Mouse (Mus musculus): ENCODE measurements at regions not wholly inside any gene's neighbourhood (a gene's known extent, or its start where the extent isn't known, plus 50 kb on each side); places are given as distances from the start of the nearest gene placed in this dataset.

- no peak for DNase-seq (ENCODE audit: low spot score)
Observed at GRCm38 (mm10) chr2:71640251-71640650, 93.7 kb upstream of the Dlx2 start.

- DNase-seq (ENCODE audit: low spot score), result no peak
Observed at GRCm38 (mm10) chr2:71644038-71644470, 97.5 kb upstream of the Dlx2 start.

GRCm38 (mm10) chr2:71647914-71648497 is 97.4 kb upstream of the Itga6 start:
- DNase-seq (ENCODE audit: low spot score), result no peak

GRCm38 (mm10) chr2:71651662-71652061 is 93.8 kb upstream of the Itga6 start:
- DNase-seq (ENCODE audit: low spot score), result no peak

GRCm38 (mm10) chr2:71652261-71652801 is 93.1 kb upstream of the Itga6 start:
- DNase-seq (ENCODE audit: low spot score), result no peak

GRCm38 (mm10) chr2:71654817-71655503 is 90.5 kb upstream of the Itga6 start:
- DNase-seq (ENCODE audit: low spot score), result no peak

GRCm38 (mm10) chr2:71655504-71656390 is 89.7 kb upstream of the Itga6 start:
- DNase-seq (ENCODE audit: low spot score), result no peak

- DNase-seq (ENCODE audit: low spot score), result no peak
Observed at GRCm38 (mm10) chr2:71656611-71657244, 88.7 kb upstream of the Itga6 start.

GRCm38 (mm10) chr2:71661438-71661837 is 84.0 kb upstream of the Itga6 start:
- no peak for DNase-seq (ENCODE audit: low spot score)

- DNase-seq (ENCODE audit: low spot score), result no peak
Observed at GRCm38 (mm10) chr2:71661986-71662385, 83.4 kb upstream of the Itga6 start.

GRCm38 (mm10) chr2:71663453-71663852 is 82.0 kb upstream of the Itga6 start:
- no peak for DNase-seq (ENCODE audit: low spot score)

GRCm38 (mm10) chr2:71666927-71667326 is 78.5 kb upstream of the Itga6 start:
- no peak for DNase-seq (ENCODE audit: low spot score)

- no peak for DNase-seq (ENCODE audit: low spot score)
Observed at GRCm38 (mm10) chr2:71667746-71668145, 77.7 kb upstream of the Itga6 start.

GRCm38 (mm10) chr2:71670228-71670790 is 75.1 kb upstream of the Itga6 start:
- no peak for DNase-seq (ENCODE audit: low spot score)

- DNase-seq (ENCODE audit: low spot score), result no peak
Observed at GRCm38 (mm10) chr2:71670882-71671281, 74.5 kb upstream of the Itga6 start.

GRCm38 (mm10) chr2:71673087-71673920 is 72.1 kb upstream of the Itga6 start:
- no peak for DNase-seq (ENCODE audit: low spot score)

- no peak for DNase-seq (ENCODE audit: low spot score)
Observed at GRCm38 (mm10) chr2:71680746-71681145, 64.7 kb upstream of the Itga6 start.

- DNase-seq (ENCODE audit: low spot score), result no peak
Observed at GRCm38 (mm10) chr2:71681148-71681547, 64.3 kb upstream of the Itga6 start.

- no peak for DNase-seq (ENCODE audit: low spot score)
Observed at GRCm38 (mm10) chr2:71683375-71683774, 62.0 kb upstream of the Itga6 start.

- no peak for DNase-seq (ENCODE audit: low spot score)
Observed at GRCm38 (mm10) chr2:71685239-71685638, 60.2 kb upstream of the Itga6 start.

- no peak for DNase-seq (ENCODE audit: low spot score)
Observed at GRCm38 (mm10) chr2:71689041-71689440, 56.4 kb upstream of the Itga6 start.
